Mouse (Mus musculus) hindbrain, embryonic 14.5 days (tissue): ENCODE data around the gene Brk1. TPM values are rescaled to one million over a fixed set of nuclear protein-coding genes. Genes with fewer than 3 reads are reported as not detected.

Source experiments
- ATAC-seq: fragments of 200-750 bp; cut with Nextera tagmentation; 2 replicates; pipeline ENCODE4 v1.8.0; 2017; ENCODE audit warnings: moderate number of reproducible peaks, mild to moderate bottlenecking, moderate TSS enrichment, moderate library complexity; ENCODE audit not compliant: low FRiP score
- DNase-seq: peaks from one replicate; pipeline ENCODE4 v3.0.0-alpha.2; 2015; ENCODE audit warnings: low spot score
- H3K27ac ChIP-seq: fragments of 300-500 bp; sonication (generic); 2 replicates; pipeline ENCODE4 v1.5.1; 2014; ENCODE audit warnings: mild to moderate bottlenecking, moderate library complexity
- H3K27me3 ChIP-seq: fragments of 300-500 bp; sonication (generic); 2 replicates; pipeline ENCODE4 v1.6.1; 2014; ENCODE audit warnings: mild to moderate bottlenecking, low read length, mixed read lengths; ENCODE audit not compliant: control insufficient read depth, insufficient read depth
- H3K36me3 ChIP-seq: fragments of 300-500 bp; sonication (generic); replicated peaks from 2 replicates; pipeline ENCODE4 v1.6.1; 2014; ENCODE audit not compliant: control insufficient read depth, insufficient read depth
- H3K4me1 ChIP-seq: fragments of 300-500 bp; sonication (generic); replicated peaks from 2 replicates; pipeline ENCODE4 v1.6.1; 2014; ENCODE audit warnings: antibody characterized with exemption, low read length, mixed read lengths; ENCODE audit not compliant: control insufficient read depth, insufficient read depth
- H3K4me2 ChIP-seq: fragments of 300-500 bp; sonication (generic); replicated peaks from 2 replicates; pipeline ENCODE4 v1.6.1; 2014; ENCODE audit warnings: mild to moderate bottlenecking, moderate library complexity
- H3K4me3 ChIP-seq: fragments of 300-500 bp; sonication (generic); replicated peaks from 2 replicates; pipeline ENCODE4 v1.5.1; 2014; ENCODE audit warnings: mild to moderate bottlenecking, low read length
- H3K9ac ChIP-seq: fragments of 300-500 bp; sonication (generic); 2 replicates; pipeline ENCODE4 v1.6.1; 2014
- H3K9me3 ChIP-seq: fragments of 300-500 bp; sonication (generic); 2 replicates; pipeline ENCODE4 v1.6.1; 2016; ENCODE audit warnings: low read length; ENCODE audit not compliant: control insufficient read depth
- WGBS: fragments of 180-500 bp; shearing (Covaris S2); extraction: QIAGEN DNeasy Blood & Tissue Kit; methylation state at CpG from one replicate; pipeline ENCODE4 v1.1.7; 2014; 5-methylcytosine and 5-hydroxymethylcytosine counted together
- polyA plus RNA-seq: library from polyadenylated mRNA; unstranded; fragments of >200 nt; fragmentation: Nextera tagmentation; extraction: Ambion mirVana; gene quantifications from 2 replicates; pipeline ENCODE4 v1.2.1, GENCODE M21; 2014

Brk1 gene
- polyA plus RNA-seq, 1 experiment from 2014 or later: 267 TPM

GRCm38 (mm10) chr6:113614152-113614551 lies 9.6 kb downstream of the Brk1 start:
- Histone ChIP-seq H3K4me2 (no peak overlapping the region), H3K36me3 (peaks cover 63% of the 10 kb centered on the region), H3K4me3 (no peak overlapping the region), H3K9me3 (no peaks in the 10 kb centered on the region), H3K9ac (no peak overlapping the region), H3K27ac (no peak overlapping the region), H3K27me3 (no peaks in the 10 kb centered on the region), H3K4me1 (no peaks in the 10 kb centered on the region)
- 97% methylated on average over 7 of the region's 7 CpGs for WGBS
- DNase-seq (no peak), ATAC-seq (no peak)

GRCm38 (mm10) chr6:113614997-113615396 lies 10.4 kb downstream of the Brk1 start:
- ATAC-seq: no peak
- Histone ChIP-seq H3K36me3 (peaks cover 63% of the 10 kb centered on the region), H3K9me3 (no peaks in the 10 kb centered on the region), H3K4me3 (no peak overlapping the region), H3K4me1 (no peaks in the 10 kb centered on the region), H3K27ac (no peak overlapping the region), H3K4me2 (no peak overlapping the region), H3K27me3 (no peaks in the 10 kb centered on the region), H3K9ac (no peak overlapping the region)
- no peak for DNase-seq
- WGBS: 97% methylated on average over 8 of the region's 8 CpGs

GRCm38 (mm10) chr6:113615489-113615888 lies 10.9 kb downstream of the Brk1 start:
- H3K9ac ChIP-seq: no peak overlapping the region

GRCm38 (mm10) chr6:113623386-113623785 lies 18.8 kb downstream of the Brk1 start:
- peak overlapping the region; percentile 77 for H3K4me3 ChIP-seq
- peak overlapping the region; percentile 62 for H3K4me2 ChIP-seq
- ATAC-seq (no peak), DNase-seq (no peak)
- H3K9ac ChIP-seq: peak overlapping the region; percentile 70; the same call in 1 of the 2 replicates
- no peaks in the 10 kb centered on the region for H3K27me3 ChIP-seq
- H3K9me3 ChIP-seq: no peaks in the 10 kb centered on the region
- H3K27ac ChIP-seq: peak overlapping the region; percentile 76
- 75% methylated on average over 5 of the region's 5 CpGs for WGBS
- H3K36me3 ChIP-seq: peaks cover 11% of the 10 kb centered on the region
- peaks cover 13% of the 10 kb centered on the region for H3K4me1 ChIP-seq

More at GRCm38 (mm10) chr6:113615489-113615888, 10.9 kb downstream of the Brk1 start:
- DNase-seq: no peak
- Histone ChIP-seq H3K27ac (no peak overlapping the region), H3K36me3 (peaks cover 60% of the 10 kb centered on the region), H3K4me3 (no peak overlapping the region), H3K4me2 (no peak overlapping the region), H3K27me3 (no peaks in the 10 kb centered on the region), H3K4me1 (no peaks in the 10 kb centered on the region), H3K9me3 (no peaks in the 10 kb centered on the region)
- 96% methylated on average over 4 of the region's 4 CpGs for WGBS
- no peak for ATAC-seq

- peak within 1 kb of the TSS; percentile 70 for H3K9ac ChIP-seq
- peaks cover 14% of the 10 kb centered on the region for H3K36me3 ChIP-seq
- H3K9me3 ChIP-seq: no peaks in the 10 kb centered on the region
- under 1% methylated on average over 71 of the region's 76 CpGs for WGBS
- H3K4me1 ChIP-seq: peaks cover 13% of the 10 kb centered on the region
- DNase-seq (peak; percentile 77), ATAC-seq (peak; percentile 86)
- H3K27me3 ChIP-seq: no peaks in the 10 kb centered on the region
- H3K27ac ChIP-seq: peak within 1 kb of the TSS; percentile 76
- peak within 1 kb of the TSS; percentile 62 for H3K4me2 ChIP-seq
- peak within 1 kb of the TSS; percentile 77 for H3K4me3 ChIP-seq
Observed at GRCm38 (mm10) chr6:113623941-113624751, 19.6 kb downstream of the Brk1 start, which contains the start of gene Vhl. Gene Vhl (plus strand): TSS chr6:113623959.

GRCm38 (mm10) chr6:113624989-113625770 lies 20.6 kb downstream of the Brk1 start:
- peaks cover 13% of the 10 kb centered on the region for H3K4me1 ChIP-seq
- H3K9ac ChIP-seq: peak overlapping the region; percentile 70
- DNase-seq (no peak), ATAC-seq (no peak)
- H3K4me3 ChIP-seq: peak overlapping the region; percentile 77
- H3K27me3 ChIP-seq: no peaks in the 10 kb centered on the region
- peak overlapping the region; percentile 62 for H3K4me2 ChIP-seq
- no peaks in the 10 kb centered on the region for H3K9me3 ChIP-seq
- WGBS: 48% methylated on average over 5 of the region's 5 CpGs
- H3K27ac ChIP-seq: peak overlapping the region; percentile 76
- peaks cover 25% of the 10 kb centered on the region for H3K36me3 ChIP-seq

GRCm38 (mm10) chr6:113630322-113630721 lies 25.8 kb downstream of the Brk1 start:
- ATAC-seq (no peak), DNase-seq (no peak)
- H3K4me2 ChIP-seq: no peak overlapping the region
- H3K9me3 ChIP-seq: no peaks in the 10 kb centered on the region
- 80% methylated on average over 5 of the region's 5 CpGs for WGBS
- H3K4me3 ChIP-seq: no peak overlapping the region
- H3K27ac ChIP-seq: no peak overlapping the region
- H3K9ac ChIP-seq: no peak overlapping the region
- peaks cover 7% of the 10 kb centered on the region for H3K4me1 ChIP-seq
- H3K36me3 ChIP-seq: peaks cover 58% of the 10 kb centered on the region
- H3K27me3 ChIP-seq: no peaks in the 10 kb centered on the region

GRCm38 (mm10) chr6:113632863-113633262 lies 28.3 kb downstream of the Brk1 start:
- H3K4me2 ChIP-seq: no peak overlapping the region
- ATAC-seq: no peak
- WGBS: 95% methylated on average over 4 of the region's 4 CpGs
- no peaks in the 10 kb centered on the region for H3K4me1 ChIP-seq
- no peaks in the 10 kb centered on the region for H3K27me3 ChIP-seq
- H3K36me3 ChIP-seq: peaks cover 55% of the 10 kb centered on the region
- H3K9me3 ChIP-seq: no peaks in the 10 kb centered on the region
- no peak overlapping the region for H3K27ac ChIP-seq
- no peak overlapping the region for H3K9ac ChIP-seq
- no peak for DNase-seq
- no peak overlapping the region for H3K4me3 ChIP-seq
